Mouse (Mus musculus) ES-Bruce4 (cell line): ENCODE data around the gene Ppp1r2. TPM values are rescaled to one million over a fixed set of nuclear protein-coding genes. Genes with fewer than 3 reads are reported as not detected.

Experiments used
- H3K27ac ChIP-seq: 2 replicates; pipeline ENCODE4 v1.5.1; 2012; ENCODE audit warnings: low read length, inconsistent platforms; ENCODE audit not compliant: insufficient read depth
- H3K27me3 ChIP-seq: 2 replicates; pipeline ENCODE4 v1.6.1; 2012; ENCODE audit warnings: mild to moderate bottlenecking, low read length, inconsistent platforms; ENCODE audit not compliant: control insufficient read depth, poor library complexity, insufficient read depth, severe bottlenecking
- H3K36me3 ChIP-seq: 2 replicates; pipeline ENCODE4 v1.6.1; 2012; ENCODE audit warnings: inconsistent platforms, mild to moderate bottlenecking, low read length, moderate library complexity; ENCODE audit not compliant: control insufficient read depth, poor library complexity, insufficient read depth, severe bottlenecking
- H3K4me1 ChIP-seq: one replicate; pipeline ENCODE4 v1.8.1; 2011; ENCODE audit warnings: low read length; ENCODE audit not compliant: control insufficient read depth, insufficient read depth
- H3K4me3 ChIP-seq: 2 replicates; pipeline ENCODE4 v1.5.1; 2011; ENCODE audit warnings: low read depth, mild to moderate bottlenecking, low read length
- H3K9ac ChIP-seq: 2 replicates; pipeline ENCODE4 v1.6.1; 2012; ENCODE audit warnings: low read depth, mild to moderate bottlenecking, inconsistent platforms; ENCODE audit not compliant: poor library complexity, severe bottlenecking
- H3K9me3 ChIP-seq: replicated peaks from 2 replicates; pipeline ENCODE4 v1.6.1; 2012; ENCODE audit warnings: mild to moderate bottlenecking, low read length, inconsistent platforms; ENCODE audit not compliant: control insufficient read depth, poor library complexity, insufficient read depth, severe bottlenecking
- CTCF ChIP-seq: IDR thresholded peaks from one replicate; pipeline ENCODE4 v1.8.1; 2011; ENCODE audit warnings: low read depth, low read length
- EP300 ChIP-seq: IDR thresholded peaks from 2 replicates; pipeline ENCODE4 v1.6.1; 2011; ENCODE audit warnings: low read depth, low read length; ENCODE audit not compliant: insufficient read depth
- POLR2A ChIP-seq: IDR thresholded peaks from one replicate; pipeline ENCODE4 v1.8.1; 2011; ENCODE audit warnings: low read length; ENCODE audit not compliant: insufficient read depth
- polyA plus RNA-seq: library from polyadenylated mRNA; stranded (reverse); fragments of >200 nt; gene quantifications from 2 replicates; pipeline ENCODE4 v1.2.4, GENCODE M21; 2011; ENCODE audit warnings: low read depth; ENCODE audit not compliant: missing spikeins, insufficient read depth, insufficient read length

Gene Ppp1r2
- polyA plus RNA-seq, 1 experiment, result 75.6 TPM

DNA sequence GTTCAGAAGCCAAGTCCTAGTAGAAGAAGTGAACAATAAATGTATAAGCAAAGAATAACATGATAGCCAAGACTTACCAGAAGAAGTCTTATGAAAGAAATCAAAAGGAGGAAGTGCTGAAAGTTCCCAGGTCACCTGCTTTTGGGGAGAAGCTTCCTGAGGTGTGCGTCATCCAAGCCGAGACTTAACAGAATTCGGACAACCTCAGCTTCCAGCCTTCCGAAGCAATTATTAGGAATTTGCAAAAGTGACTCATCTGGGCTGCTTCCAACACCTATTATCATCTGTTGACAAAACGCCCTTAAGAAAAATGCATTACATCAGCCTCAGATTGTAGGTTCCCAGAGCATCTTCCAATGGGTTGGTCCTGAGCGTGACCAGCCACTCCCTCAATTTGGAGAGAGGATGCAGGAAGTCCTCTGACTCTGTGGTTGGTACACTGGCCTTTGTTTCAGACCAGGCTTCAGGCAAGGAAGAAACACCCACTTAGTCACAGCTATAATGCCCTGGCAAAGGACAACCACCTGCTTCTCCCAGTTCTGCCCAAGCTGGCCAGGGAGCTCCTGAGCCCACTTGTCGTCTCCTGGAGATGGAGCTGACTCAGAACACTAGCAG lies 15.8 kb upstream of the Ppp1r2 start:
- no peaks in the 10 kb centered on the region for H3K27me3 ChIP-seq
- no peak overlapping the region for H3K4me3 ChIP-seq
- no peak overlapping the region for H3K27ac ChIP-seq
- H3K9ac ChIP-seq, result no peak overlapping the region
- no peaks in the 10 kb centered on the region for H3K36me3 ChIP-seq
- TF ChIP-seq EP300 (no peak), CTCF (no peak), POLR2A (no peak)
- no peaks in the 10 kb centered on the region for H3K4me1 ChIP-seq
- no peaks in the 10 kb centered on the region for H3K9me3 ChIP-seq

GRCm38 (mm10) chr16:31290281-31290680 lies 15.2 kb upstream of the Ppp1r2 start:
- TF ChIP-seq POLR2A, result no peak
- TF ChIP-seq EP300, result no peak
- no peak for TF ChIP-seq CTCF
- Histone ChIP-seq H3K36me3 (no peaks in the 10 kb centered on the region), H3K27me3 (no peaks in the 10 kb centered on the region), H3K9ac (no peak overlapping the region), H3K9me3 (no peaks in the 10 kb centered on the region), H3K4me1 (no peaks in the 10 kb centered on the region), H3K27ac (no peak overlapping the region), H3K4me3 (no peak overlapping the region)

- Histone ChIP-seq H3K4me3 (no peak overlapping the region), H3K27ac (no peak overlapping the region), H3K9ac (no peak overlapping the region), H3K4me1 (no peaks in the 10 kb centered on the region), H3K36me3 (no peaks in the 10 kb centered on the region), H3K27me3 (no peaks in the 10 kb centered on the region), H3K9me3 (no peaks in the 10 kb centered on the region)
- TF ChIP-seq EP300 (no peak), CTCF (no peak), POLR2A (no peak)
Observed at GRCm38 (mm10) chr16:31287712-31288111, 12.6 kb upstream of the Ppp1r2 start.

GRCm38 (mm10) chr16:31286801-31287488 lies 11.9 kb upstream of the Ppp1r2 start:
- H3K36me3 ChIP-seq, result no peaks in the 10 kb centered on the region
- no peak overlapping the region for H3K9ac ChIP-seq
- TF ChIP-seq POLR2A (no peak), CTCF (no peak), EP300 (no peak)
- H3K9me3 ChIP-seq, result no peaks in the 10 kb centered on the region
- no peak overlapping the region for H3K27ac ChIP-seq
- no peak overlapping the region for H3K4me3 ChIP-seq
- no peaks in the 10 kb centered on the region for H3K4me1 ChIP-seq
- H3K27me3 ChIP-seq, result no peaks in the 10 kb centered on the region

DNA sequence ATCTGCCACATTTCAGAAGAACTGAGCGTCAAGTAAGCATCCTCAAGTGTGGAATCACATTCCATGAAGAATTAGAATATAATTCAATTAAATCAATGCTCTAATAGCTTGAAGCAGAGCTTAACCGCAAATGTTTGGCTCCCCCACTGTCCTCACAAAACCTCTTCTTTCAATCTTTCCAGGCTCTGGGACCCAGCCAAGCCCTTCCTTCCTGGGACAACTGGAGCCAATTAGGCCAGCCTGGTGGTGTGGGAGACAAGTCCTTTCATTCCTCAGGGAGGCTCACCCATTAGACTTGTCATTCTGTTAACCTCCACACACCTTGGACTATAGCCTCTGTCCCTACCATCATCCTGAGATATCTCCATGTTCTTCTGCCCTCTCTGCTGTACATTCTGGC lies 6.9 kb upstream of the Ppp1r2 start:
- no peak overlapping the region for H3K9ac ChIP-seq
- H3K4me3 ChIP-seq, result no peak overlapping the region
- no peaks in the 10 kb centered on the region for H3K4me1 ChIP-seq
- H3K27me3 ChIP-seq, result no peaks in the 10 kb centered on the region
- TF ChIP-seq POLR2A (no peak), CTCF (no peak), EP300 (no peak)
- no peaks in the 10 kb centered on the region for H3K9me3 ChIP-seq
- no peak overlapping the region for H3K27ac ChIP-seq
- H3K36me3 ChIP-seq, result no peaks in the 10 kb centered on the region

DNA sequence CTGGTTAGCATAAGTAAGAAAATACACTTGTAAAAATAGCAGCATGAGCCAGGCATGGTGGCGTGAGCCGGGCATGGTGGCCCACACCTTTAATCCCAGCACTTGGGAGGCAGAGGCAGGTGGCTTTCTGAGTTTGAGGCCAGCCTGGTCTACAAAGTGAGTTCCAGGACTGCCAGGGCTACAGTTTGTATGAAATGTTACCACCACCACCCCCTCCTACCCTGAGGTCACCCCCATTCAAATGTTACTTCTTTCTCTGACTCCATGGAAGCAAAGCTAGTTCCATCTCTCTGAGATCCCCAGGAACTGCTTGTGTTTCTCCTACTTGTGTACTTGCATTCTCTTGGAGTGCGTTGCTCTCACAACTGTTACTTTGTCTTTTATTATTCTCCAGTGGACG lies 5.1 kb upstream of the Ppp1r2 start:
- H3K36me3 ChIP-seq, result no peaks in the 10 kb centered on the region
- H3K27ac ChIP-seq, result no peak overlapping the region
- no peaks in the 10 kb centered on the region for H3K9me3 ChIP-seq
- H3K27me3 ChIP-seq, result no peaks in the 10 kb centered on the region
- no peak overlapping the region for H3K4me3 ChIP-seq
- no peak for TF ChIP-seq CTCF
- TF ChIP-seq POLR2A, result no peak
- no peak for TF ChIP-seq EP300
- H3K9ac ChIP-seq, result no peak overlapping the region
- H3K4me1 ChIP-seq, result no peaks in the 10 kb centered on the region
